Mouse (Mus musculus) C3H10T1/2 (cell line): ENCODE measurements around the gene Gm10718. TPM values are rescaled to one million over a fixed set of nuclear protein-coding genes. Genes with fewer than 3 reads are reported as not detected.

ENCODE experiments used
- polyA plus RNA-seq, 2 experiments: library from polyadenylated mRNA; unstranded; fragments of >200 nt; fragmentation: generic; extraction: Trizol; gene quantifications; one replicate each; pipeline ENCODE4 v1.2.1; 2012; ENCODE audit warnings: missing spikeins in 2 of 2

Gm10718 gene
- not detected for polyA plus RNA-seq

GRCm38 (mm10) chr9:3023312-3023984, at the start of gene Gm10718:
Gm10718 (plus strand) TSS chr9:3023547.

GRCm38 (mm10) chr9:3000445-3000972, 22.8 kb upstream of the Gm10718 start, which contains the start of gene Gm10722:
Gm10722 (plus strand) TSS chr9:3000922.

GRCm38 (mm10) chr9:3002794-3003396, 20.5 kb upstream of the Gm10718 start, which contains the start of gene Gm11168:
Gm11168 (plus strand) TSS chr9:3003346.

GRCm38 (mm10) chr9:3012733-3013279, 10.5 kb upstream of the Gm10718 start, which contains the start of gene Gm10721:
Gm10721 (plus strand) TSS chr9:3013140.

GRCm38 (mm10) chr9:3015354-3015753, 8.0 kb upstream of the Gm10718 start, which contains the start of gene Gm10720:
Gm10720 (plus strand) TSS chr9:3015654.

GRCm38 (mm10) chr9:3017108-3017507, 6.2 kb upstream of the Gm10718 start, which contains the start of gene Gm10719:
Gm10719 (plus strand) TSS chr9:3017408.

GRCm38 (mm10) chr9:3024912-3025467, 1.6 kb downstream of the Gm10718 start, which contains the start of gene Gm10717:
Gm10717 (plus strand) TSS chr9:3025417.

GRCm38 (mm10) chr9:3034299-3034698, 11.0 kb downstream of the Gm10718 start, which contains the start of gene Gm17535:
Gm17535 (plus strand) TSS chr9:3034599.

GRCm38 (mm10) chr9:3036577-3036976, 13.2 kb downstream of the Gm10718 start, which contains the start of gene Gm10715:
Gm10715 (plus strand) TSS chr9:3036877.

Other genes with a start within 250 kb of the Gm10718 start
- gene Gm10722, start 22.6 kb upstream of the Gm10718 start, polyA plus RNA-seq: not detected
- not detected for gene Gm11168, start 20.2 kb upstream of the Gm10718 start, polyA plus RNA-seq
- not detected for gene Gm10721, start 10.4 kb upstream of the Gm10718 start, polyA plus RNA-seq
- not detected for gene Gm10720, start 7.9 kb upstream of the Gm10718 start, polyA plus RNA-seq
- gene Gm10719, start 6.1 kb upstream of the Gm10718 start, polyA plus RNA-seq: under 1 TPM in 1 of 2 experiments, not detected in 1; 0.09 TPM
- gene Gm10717, start 1.9 kb downstream of the Gm10718 start, polyA plus RNA-seq: not detected
- gene Gm17535, start 11.1 kb downstream of the Gm10718 start, polyA plus RNA-seq: not detected
- gene Gm10715, start 13.3 kb downstream of the Gm10718 start, polyA plus RNA-seq: not detected